Mouse (Mus musculus) frontal cortex, postnatal 10 days (tissue): ENCODE measurements at regions not wholly inside any gene's neighbourhood (a gene's known extent, or its start where the extent isn't known, plus 50 kb on each side); places are given as distances from the start of the nearest gene placed in this dataset.

Experiments
- DNase-seq, 2 experiments: peaks; one replicate each; pipeline ENCODE4 v3.0.0; 2022; ENCODE audit warnings: low spot score in 2 of 2, mixed read lengths in 1 of 2

DNA sequence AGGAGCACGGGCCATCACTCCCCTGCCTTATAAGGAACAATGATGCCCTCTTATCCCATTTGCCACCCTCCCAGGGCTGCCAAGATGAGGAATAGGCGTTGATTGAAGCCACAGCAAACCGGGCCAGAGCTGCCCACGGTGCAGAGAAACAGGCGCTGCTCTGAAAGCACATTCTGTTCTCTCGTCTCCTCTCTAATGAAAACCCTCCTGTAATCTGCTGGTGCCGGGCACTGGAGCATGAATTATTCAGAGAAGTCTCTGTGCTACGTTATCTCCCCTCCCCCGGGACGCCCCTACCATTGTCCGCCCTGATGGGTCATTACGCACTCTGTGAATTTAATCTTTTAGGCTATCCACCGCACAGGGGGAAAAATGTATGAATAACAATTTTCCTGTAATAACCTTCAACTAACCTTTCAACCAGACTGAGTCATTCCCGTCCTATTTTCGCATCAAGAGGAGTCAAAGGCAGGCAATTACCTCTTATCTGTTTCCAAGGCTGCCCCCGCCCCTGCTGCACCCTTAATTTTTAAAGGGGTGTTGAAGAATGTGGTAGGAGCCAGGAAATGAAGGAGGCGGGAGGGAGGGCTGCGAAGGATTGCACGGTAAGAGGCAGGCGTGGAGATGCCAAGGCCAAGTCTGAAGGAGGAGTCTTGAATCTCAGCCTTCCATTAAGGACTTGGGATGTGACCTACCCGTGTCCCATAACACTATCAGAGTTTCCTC lies 201.6 kb downstream of the Tle3 start:
- DNase-seq = peak; percentile 57 to 67

DNA sequence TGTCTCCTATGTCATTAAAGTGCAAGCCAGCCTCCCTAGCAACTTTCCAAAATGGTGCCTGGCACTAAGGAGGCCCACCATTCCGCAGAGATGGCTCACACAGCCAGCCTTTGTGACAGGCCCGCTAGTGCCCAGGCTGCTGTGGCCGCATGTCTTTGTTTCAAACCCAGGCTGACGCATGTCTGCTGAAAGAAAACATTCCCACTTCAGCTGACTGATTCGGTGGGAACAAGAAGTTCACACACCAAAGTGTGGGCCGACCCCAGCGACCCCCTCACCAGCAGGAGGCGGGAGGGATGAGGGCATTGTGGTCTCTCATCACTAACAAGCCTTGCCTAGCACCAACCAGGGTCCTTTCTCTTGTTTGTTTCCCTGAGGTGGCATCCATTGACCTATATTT lies 190.9 kb downstream of the Tle3 start:
- no peak for DNase-seq

DNA sequence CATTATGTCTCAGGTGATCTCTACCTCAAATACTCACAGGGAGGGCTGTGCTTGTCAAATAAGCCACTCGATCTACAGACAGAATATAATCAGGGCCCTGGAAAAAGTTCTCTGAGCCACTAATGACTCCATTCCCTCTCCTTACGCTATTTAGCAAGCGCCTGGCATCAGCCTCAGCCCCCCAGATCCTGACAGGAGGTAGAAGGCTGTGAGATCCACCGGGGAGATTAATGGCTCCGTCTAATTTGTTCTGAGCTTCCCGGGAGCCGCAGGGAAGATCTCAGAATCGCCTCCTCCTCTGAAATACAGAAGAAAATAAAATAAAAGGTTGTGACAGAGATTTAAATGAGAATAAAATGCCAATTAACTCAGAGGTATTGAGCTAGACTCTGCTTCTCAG lies 189.4 kb downstream of the Tle3 start:
- no peak for DNase-seq

DNA sequence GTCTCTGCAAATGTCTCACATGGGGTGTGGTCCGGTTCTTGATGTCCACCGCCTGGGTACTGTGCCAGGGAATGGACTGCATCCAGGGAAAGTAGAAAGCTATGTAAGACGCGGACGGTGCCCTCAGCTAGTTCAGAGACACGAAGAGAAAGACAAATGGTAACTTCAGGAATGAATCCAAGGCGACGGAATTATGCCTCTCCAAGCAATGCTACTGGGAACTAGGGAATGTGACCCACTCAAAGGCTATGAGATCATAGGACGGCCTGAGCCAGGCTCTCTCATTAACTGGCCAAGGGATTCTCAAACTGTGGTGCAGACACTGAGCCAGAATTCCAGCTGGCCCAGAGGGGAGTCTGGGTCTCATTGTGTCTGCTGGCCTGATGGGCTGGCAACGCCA lies 186.5 kb downstream of the Tle3 start:
- peak; percentile 33 to 40 for DNase-seq

DNA sequence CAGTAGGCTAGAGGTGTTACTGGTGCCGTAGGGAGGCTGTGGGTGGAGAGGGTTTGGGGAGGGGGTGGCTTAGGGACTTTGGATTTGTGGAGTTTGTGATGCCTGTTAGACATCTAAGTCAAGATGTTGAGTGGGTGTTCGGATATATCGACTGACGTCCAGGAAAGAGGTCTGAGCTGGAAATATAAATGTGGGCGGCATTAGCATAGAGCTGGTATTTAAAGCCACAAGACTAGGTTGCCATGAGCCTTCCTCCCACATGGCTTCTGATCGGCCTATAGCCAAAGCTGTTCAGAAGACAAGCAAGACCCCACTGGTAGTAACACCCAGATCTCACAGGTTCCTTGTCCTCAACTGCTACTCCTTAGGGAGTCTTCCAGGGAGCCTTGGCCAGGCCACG lies 184.9 kb downstream of the Tle3 start:
- peak; percentile 33 to 71 for DNase-seq

DNA sequence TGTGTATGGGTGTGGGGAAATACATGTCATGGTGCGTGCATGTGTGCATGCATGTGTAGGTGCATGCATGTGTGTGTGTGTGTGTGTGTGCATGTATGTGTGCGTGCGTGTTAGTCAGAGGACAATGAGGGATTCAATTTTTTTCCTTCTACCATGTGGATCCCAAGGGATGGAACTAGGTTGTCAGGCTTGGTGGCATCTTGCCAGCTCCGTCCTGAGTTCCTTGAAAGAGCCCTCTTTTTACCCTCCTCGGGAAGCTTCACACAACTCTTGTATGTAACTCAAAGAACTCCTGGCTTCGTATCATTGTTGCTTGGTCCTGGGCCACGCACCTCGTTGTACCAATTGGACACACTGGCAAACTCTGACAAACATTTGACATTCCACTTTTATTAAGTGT lies 183.0 kb downstream of the Tle3 start:
- no peak for DNase-seq

DNA sequence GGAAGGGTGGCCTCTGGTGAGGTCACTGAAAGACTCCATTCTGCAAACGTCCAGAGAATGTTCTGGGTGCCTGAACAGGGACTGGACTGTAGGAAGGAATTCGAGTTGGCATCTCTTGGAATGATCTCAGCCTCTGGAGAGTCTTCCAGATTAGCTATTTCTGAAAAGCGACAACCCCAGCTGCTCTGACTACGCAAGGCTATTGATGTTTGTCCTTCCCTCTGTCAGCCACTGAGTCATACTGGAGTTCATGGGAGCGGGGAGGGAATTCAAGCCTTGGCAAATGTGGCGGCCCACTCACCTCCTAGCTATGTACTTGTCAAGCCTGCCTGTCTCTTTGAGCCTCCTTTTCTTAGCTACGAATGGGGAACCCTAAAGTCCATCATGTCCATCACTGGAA lies 182.4 kb downstream of the Tle3 start:
- DNase-seq = no peak

DNA sequence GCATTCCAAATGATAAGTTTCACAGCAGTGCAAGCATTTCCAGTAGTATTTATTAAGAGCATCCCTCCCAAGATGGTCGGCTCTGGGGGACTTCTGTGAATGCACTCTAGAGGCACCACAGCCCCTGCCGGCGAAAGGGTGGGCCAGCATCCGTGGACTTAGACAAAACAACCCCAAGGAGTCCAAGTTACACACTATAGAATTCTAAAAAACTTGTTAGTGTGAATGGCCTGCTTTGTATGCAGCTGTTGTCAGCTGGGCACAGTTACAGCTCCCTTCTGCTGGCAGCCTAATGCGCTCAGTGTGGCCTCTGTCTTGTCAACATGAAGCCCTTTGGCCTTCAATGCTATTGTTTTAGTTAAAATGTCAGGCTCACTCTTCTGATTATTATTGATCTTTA lies 181.5 kb downstream of the Tle3 start:
- no peak for DNase-seq

DNA sequence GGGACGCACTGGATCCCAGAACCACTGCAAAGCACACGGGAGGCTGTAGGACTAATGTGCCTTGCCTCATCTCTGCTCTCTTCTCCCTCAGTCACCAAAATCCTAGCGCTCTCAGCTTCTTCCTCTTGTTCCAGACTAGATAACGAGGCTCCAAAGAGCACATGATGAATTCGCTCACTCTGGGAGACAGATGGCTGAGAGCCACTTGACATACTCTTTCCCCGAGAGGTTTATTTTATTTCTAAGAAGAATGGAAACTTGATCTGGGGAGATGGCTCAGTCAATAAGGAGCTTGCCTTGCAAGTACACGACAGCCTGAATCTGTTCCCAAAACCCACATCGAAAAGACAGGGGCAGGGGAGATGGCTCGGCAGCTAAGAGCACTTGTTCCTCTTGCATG lies 179.2 kb downstream of the Tle3 start:
- DNase-seq = no peak

DNA sequence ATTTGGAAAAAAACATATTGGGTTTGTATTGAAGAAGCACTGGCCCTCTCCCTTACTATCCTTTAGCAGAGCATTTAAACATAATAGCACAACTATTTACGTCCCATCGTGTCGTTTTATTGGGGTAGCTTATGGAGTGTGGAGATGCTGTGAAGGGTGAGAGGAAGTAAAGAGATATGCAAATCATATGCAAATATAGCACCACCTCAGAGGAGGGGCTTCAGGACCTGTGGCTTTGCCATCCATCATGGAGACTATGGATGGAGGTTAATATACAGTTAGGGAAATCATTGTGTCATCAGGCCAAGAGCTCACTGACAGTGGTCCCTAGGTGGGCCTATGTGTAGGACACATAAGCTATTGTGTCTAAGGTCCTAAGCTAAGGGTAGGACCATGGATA lies 178.2 kb downstream of the Tle3 start:
- no peak for DNase-seq

DNA sequence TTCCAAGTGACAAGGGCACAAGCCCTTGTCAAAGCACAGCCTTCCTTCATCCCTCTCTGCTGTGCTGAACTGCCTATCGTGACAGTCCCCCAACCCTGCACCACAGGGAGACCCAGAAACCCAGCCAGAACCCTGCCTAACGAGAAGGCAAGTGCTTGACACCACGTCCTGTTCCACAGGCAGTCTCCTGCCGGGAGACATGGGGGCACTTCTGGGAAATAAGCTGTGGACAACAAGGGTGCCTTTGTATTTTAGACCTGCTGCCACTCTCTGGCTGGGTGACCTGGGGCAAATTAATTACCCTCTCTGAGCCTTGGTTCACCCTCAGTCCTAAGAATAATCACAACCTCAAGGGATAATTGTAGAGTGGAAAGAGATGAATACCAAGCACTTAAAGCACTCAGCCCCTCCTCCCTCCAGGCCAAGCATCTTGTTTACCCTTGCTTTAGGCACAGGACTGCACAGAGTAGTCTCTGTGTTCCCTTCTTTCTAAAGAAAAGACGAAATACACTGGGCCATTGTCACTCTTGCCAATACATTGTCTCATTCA lies 177.6 kb downstream of the Tle3 start:
- DNase-seq = peak in 1 of 2 experiments; percentile 35

DNA sequence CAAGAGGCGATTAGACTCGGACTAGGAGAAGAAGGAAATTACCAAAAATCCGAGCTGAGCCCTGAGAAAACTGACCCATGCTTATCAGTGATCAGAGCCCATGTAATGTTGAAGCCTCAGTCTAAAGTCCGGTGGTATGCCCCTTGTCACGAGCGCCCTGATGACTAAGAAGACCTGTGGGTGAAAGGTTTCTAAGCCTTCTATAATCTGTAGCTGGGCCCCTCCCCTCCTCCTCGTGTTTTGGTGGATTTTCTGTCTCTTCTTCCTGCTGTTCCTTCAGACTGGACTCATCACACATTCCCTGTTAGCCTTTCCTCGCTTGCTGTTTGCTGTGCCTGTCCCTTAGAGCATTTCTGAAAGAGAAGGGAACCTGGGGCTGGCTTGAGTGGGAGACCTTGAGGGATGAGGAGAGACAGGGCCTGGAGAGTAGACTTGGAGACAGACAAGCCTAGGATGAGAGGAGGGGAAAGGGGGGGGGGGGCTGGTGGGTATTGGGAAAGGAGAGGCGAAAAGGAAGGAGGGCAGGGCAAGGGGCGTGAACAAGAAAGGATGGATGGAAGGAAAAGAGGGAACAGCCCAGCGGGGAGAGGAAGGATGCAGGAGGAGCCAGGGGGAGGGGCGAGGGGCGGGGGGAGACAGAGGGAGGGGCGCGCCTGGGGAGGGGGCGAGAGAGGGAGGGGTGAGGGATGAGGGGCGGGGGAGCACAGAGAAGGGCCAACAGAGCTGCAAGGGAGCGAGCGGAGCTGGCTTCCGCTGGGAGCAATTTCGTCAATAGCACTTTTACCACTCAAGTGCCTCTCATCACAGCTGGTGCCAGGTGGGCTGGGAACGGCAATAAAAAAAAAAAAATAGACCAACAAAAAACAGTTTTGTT lies 165.4 kb downstream of the Tle3 start:
- no peak for DNase-seq

DNA sequence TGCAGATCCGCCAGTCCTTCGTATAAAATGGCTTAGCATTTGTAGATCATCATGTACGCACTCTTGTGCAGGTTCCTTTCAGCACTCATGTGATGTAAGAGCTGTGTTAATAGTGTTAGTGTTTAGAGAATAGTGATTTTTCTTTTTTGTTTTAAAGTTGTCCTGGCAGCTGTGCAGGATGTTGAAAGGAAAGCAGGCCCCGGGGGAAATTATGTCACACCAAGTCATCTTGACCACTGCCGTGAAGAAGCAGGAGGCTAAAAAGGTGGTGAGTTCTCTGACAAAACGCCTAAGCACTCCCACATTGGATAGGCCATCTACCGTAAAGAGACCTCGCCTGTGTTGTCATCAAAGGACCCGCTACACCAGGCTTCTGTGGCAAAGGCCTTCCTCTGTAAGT lies 161.1 kb downstream of the Tle3 start:
- no peak for DNase-seq

DNA sequence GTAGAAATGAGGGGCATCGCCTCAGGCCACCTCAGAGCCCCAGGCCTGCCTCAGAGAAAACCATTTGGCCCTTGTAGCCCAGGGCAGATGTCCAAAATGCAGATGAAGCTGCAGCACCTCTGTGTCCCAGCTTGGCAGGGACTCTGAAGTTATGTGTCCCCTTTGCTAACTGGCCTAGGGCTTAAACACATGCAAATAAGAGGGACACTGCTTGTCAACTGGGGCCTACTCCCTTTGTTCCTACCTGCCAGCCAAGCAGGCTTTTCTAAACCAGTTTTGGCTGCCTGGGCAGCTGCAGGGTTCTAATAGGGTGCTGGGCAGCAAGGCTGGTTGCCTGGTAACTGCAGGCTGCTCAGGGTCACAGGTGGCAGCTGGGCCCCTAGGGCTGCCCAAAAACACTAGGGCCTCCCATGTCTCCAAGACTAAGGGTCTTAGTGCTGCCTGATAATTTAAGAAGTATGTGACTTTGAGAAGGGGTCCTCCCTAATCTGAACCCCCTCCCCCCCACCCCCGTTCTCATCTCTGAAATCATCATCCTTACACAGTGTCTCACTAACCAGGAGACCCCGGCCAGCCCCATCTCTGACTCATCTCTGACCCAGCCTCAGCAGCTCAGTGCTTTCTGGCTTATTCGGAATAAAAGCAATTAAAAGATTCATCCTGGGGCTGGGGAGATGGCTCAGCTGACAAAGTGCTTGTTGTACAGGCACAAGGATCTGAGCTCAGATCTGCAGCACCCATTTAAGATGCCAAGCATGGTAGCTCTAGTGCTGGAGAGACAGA lies 158.3 kb downstream of the Tle3 start:
- peak; percentile 26 to 46 for DNase-seq

DNA sequence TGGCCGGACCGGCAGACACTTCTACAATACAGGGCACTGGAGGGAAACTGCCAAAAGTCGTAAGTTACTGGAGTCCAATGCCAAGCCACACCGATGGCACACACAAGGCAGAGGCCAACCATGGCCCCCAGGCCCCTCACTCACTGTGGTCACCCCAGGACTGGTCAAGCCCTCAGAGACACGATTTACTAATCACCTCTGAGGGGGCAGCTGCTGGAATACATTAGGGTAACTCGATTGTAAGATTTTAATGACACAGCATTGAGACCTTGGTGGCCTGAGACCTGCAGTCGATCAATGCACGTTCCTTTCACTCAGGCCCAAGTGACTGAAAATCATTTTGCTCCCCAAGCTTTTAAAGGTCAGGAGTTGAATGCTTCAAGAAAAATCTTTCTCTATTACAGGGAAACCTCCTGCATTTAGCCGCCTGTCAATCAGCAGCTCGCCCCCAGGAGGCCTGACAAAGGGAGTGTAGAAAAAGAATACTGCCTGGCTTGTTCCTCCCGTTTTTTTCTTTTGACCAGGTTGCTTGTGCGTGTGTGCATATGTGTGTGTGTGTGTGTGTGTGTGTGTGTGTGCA lies 156.2 kb downstream of the Tle3 start:
- DNase-seq = no peak

DNA sequence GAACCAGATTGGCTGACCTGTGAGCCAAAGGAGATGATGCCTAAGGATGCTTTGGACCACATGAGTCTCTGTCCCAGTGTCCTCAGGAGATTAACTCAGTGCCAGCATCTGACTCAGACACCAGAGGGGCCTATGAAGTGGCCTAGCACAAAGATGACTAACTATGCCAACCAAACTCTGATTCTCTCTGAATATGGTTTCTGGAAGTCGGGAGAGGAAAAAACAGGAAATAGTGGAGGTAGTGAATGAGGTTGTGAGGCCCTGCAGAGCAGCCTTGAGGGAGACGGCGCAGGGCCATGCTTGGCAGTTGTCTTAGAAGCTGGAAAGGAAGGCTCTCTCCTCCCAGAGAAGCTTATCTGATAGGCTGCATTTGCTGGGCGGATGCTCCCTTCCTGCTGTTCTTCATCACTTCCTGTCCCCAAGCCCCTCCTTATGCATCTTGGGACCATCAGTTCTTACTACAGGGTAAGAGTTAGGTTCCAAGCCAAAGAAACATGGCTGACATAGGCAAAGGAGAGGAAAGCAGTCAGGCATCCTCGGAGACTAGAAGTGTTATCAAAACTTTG lies 155.4 kb downstream of the Tle3 start:
- DNase-seq = no peak

DNA sequence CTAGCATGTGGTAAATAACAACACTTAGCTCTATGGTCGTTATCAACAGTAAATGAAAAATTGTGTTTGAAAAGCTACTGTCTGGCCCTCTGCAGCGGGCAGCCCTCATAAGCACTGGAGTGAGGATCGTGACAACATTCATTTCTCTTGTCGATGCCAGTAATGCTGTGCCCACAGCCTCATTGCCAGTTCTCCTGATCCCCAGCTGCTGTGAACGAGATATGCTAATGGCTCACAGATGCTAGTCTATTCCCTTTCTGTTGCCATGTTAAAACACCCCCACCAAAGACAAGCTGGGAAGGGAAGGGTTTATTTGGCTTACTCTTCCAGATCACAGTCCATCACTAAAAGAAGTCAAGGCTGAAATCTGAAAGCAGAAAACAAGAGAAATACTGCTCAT lies 148.0 kb downstream of the Tle3 start:
- no peak for DNase-seq

DNA sequence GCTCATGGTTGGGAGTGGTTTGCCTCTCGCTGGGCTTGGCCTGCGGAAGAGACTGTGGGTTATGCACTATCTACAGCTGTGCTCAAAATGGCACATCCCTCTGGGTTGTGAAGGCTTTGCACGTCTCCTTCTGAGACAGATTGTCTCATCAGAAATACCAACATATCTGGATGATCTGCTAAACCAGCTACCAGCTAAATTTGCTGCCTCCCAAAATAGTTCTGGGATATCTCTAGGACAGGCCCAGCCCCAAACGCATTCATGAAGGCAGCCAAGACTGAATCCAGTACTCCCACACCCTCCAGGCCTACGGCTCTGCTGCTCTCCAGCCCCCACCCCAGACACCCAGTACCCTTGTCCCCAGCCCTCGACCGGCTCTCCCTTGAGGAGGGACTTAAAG lies 145.7 kb downstream of the Tle3 start:
- DNase-seq = peak; percentile 37 to 52

DNA sequence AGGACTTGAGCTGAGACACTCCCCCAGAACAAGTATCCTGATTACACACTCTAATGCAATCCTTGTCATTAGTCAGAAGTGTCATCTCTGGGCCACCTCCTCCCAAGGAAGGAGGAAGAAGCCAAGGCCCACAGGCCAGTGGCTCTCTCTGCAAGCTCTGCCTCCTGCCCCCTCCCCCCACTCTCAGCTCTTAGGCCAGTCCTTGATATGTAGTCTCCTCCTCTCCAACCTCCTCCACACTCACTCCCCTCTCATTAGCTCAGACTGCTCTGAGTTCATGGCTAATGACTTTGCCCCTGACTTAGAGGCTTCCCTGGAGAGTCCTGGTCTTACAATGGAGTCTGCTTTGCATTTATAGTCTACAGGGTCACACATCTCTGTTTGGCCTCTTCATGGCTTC lies 139.3 kb downstream of the Tle3 start:
- no peak for DNase-seq

DNA sequence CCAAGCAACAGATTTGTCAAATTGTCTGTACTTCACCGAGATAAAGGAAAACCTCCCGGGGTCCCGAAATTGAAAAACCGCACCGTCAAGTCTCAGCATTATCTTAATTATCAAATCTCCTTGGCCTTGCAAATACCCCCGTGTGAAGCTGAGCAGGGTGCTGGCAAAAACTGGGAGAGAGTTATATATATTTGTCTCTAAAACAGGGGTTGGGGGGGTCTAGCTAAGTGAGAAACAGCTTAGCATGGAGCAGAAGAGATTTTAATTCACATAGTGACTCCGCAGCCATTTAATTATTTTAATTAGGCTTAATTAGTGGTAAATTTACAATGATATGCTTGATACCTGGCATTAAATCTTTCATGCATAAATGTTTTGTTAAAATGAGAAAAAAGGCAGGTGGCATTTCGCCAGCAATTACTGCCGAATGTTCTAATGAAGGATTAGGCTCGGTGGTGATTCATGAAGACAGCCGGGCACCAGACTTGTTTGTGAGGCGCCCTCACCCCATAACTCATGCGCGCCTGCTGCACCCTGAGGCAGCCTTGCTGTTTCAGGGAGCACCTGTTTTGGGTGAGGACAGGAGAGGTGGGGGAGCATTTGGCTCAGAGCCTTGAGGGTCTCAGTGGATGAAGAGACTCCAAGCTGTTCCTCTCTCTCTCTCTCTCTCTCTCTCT lies 138.2 kb downstream of the Tle3 start:
- no peak for DNase-seq
